Mouse (Mus musculus): ENCODE measurements around the gene Pcf11. TPM values are rescaled to one million over a fixed set of nuclear protein-coding genes. Genes with fewer than 3 reads are reported as not detected.

Gene Pcf11
- polyA plus RNA-seq (2015; fragmentation: Nextera tagmentation; extraction: Ambion mirVana) = 15.3 and 16.6 TPM in 2 replicates

DNA sequence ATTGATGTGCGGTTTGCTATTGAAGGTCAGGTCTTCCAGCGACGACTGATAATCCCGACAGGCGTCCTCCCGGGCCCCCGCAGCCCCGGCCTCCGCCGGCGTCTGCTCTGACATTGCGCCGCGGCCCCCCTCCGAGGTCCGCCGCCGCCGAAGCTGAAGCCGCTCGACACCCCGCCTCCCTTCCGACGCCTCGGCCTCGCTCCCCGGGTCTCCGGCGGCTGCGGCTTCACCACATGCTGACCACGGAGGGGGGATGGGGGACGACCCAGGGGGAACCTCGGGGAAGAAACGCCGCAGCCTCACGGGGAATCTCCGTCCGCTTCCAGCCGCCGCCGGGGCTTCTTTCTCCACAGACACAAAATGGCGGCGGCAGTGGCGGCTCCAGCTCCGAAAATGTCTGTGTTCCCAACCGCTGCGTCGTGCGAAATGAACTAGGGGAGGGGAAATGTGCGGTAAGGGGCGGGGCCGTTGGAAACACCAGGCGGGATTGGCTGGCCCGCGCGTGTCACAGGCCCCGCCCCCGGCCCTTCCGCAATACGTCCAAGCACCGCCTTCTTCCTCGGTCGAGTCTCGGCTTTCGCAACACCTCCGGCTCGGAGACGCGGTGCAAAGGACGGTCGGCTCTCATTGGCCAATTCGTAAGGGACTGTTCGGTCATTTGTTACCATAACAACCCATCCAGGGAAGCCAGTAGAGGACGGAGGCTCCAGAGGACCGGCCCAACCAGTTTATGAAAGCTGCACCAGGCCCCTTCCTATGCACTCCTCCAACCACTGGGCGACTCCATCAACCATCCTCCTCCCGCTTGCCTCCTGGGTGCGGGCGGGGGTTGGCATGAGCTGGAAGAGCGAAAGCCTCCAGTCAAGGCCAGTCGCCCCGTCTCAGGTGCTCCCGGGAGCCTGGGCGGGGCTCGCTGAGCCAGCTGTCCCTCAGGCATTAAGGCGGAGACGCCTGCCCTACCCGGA is at the start of gene Pcf11:
Pcf11 (minus strand) TSS at position 428 of the 965 bp plus-strand sequence.

DNA sequence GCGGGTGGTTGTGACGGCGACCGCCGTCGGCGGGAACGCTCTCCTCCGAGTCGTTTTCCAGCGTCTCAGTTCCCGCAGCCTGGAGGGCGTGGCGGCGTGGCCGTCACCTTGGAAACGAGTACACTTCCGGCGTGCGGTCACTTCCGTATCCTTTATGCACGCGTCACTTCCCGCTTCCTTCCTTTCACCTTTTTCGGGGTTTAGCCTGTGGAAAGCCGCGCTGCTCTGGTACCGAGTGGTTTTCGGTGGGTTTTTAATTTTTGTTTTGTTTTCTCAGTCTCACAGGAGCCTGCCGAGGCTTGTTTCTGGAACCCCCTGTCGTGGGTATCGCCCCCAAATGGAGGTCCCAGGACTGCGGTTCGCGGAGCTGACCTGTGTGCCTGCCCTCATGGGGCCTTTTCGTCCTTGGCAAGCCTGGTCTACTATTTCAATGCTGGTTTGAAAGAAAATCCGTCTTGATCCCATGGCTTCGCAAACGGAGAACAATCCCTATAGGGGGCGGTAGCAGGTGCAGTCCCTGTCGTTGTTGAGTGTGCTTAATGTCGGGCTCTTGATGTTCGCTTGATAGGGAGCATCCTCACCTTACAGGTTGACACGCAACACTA is 32.6 kb downstream of the Pcf11 start, which contains the start of gene Ankrd42:
Ankrd42 (minus strand) TSS at position 122 of the 605 bp plus-strand sequence.

Other genes starting within 250 kb of the Pcf11 start
- 20.0 and 21.3 TPM in 2 replicates for gene Ccdc90b, start 108.8 kb downstream of the Pcf11 start, polyA plus RNA-seq (2015; fragmentation: Nextera tagmentation; extraction: Ambion mirVana)
- 0.89 and 1.0 TPM in 2 replicates for gene Ankrd42, start 32.8 kb downstream of the Pcf11 start, polyA plus RNA-seq (2015; fragmentation: Nextera tagmentation; extraction: Ambion mirVana)
- 7.3 and 7.6 TPM in 2 replicates for gene Rab30, start 71.7 kb upstream of the Pcf11 start, polyA plus RNA-seq (2015; fragmentation: Nextera tagmentation; extraction: Ambion mirVana)
- gene Ddias, start 204.3 kb upstream of the Pcf11 start, polyA plus RNA-seq (2015; fragmentation: Nextera tagmentation; extraction: Ambion mirVana) = 10.0 and 10.2 TPM in 2 replicates
- gene Prcp, start 204.5 kb upstream of the Pcf11 start, polyA plus RNA-seq (2015; fragmentation: Nextera tagmentation; extraction: Ambion mirVana) = 34.2 and 35.9 TPM in 2 replicates